Mouse (Mus musculus): Measurements from ENCODE around the gene Iffo2. TPM values are rescaled to one million over a fixed set of nuclear protein-coding genes. Genes with fewer than 3 reads are reported as not detected.

The Iffo2 gene
- polyA plus RNA-seq, 1 experiment from 2014 or later: 1.2 TPM

- no peak for ATAC-seq
- H3K4me2 ChIP-seq (ENCODE audit: low read depth, low read length): no peak overlapping the region
- no peak overlapping the region for H3K9ac ChIP-seq (replicated peaks)
- H3K4me3 ChIP-seq (ENCODE audit: low read depth, low read length): no peak overlapping the region
- no peak overlapping the region for H3K27ac ChIP-seq (ENCODE audit: low read depth)
- TF ChIP-seq EP300 (IDR thresholded peaks at IDR 0.05; ENCODE audit: low read depth) (no peak), CTCF (IDR thresholded peaks at IDR 0.05; ENCODE audit: low read depth) (0 out of 2 replicates have a peak, but pooled peaks have one; percentile 16)
- H3K4me1 ChIP-seq (ENCODE audit: insufficient read depth): no peaks in the 10 kb centered on the region
- no peaks in the 10 kb centered on the region for H3K27me3 ChIP-seq (ENCODE audit: insufficient read depth, low read length)
- no peaks in the 10 kb centered on the region for H3K36me3 ChIP-seq (replicated peaks; ENCODE audit: insufficient read depth, low read length)
- peaks cover 7% of the 10 kb centered on the region for H3K9me3 ChIP-seq (ENCODE audit: low read length)
- 71% methylated on average over 6 of the region's 6 CpGs for WGBS (ENCODE audit: insufficient replicate concordance)
- DNase-seq: no peak
Observed at GRCm38 (mm10) chr4:139501702-139502101, 28.6 kb upstream of the Iffo2 start.

- no peak for ATAC-seq
- Histone ChIP-seq H3K4me1 (ENCODE audit: insufficient read depth) (no peaks in the 10 kb centered on the region), H3K4me2 (ENCODE audit: low read depth, low read length) (no peak overlapping the region), H3K27ac (ENCODE audit: low read depth) (no peak overlapping the region), H3K36me3 (replicated peaks; ENCODE audit: insufficient read depth, low read length) (no peaks in the 10 kb centered on the region), H3K9me3 (ENCODE audit: low read length) (peaks cover 7% of the 10 kb centered on the region), H3K4me3 (ENCODE audit: low read depth, low read length) (no peak overlapping the region), H3K9ac (replicated peaks) (no peak overlapping the region), H3K27me3 (ENCODE audit: insufficient read depth, low read length) (no peaks in the 10 kb centered on the region)
- no peak for TF ChIP-seq CTCF (IDR thresholded peaks at IDR 0.05; ENCODE audit: low read depth)
- no peak for TF ChIP-seq EP300 (IDR thresholded peaks at IDR 0.05; ENCODE audit: low read depth)
- no peak for DNase-seq
- WGBS (ENCODE audit: insufficient replicate concordance): 69% methylated on average over 8 of the region's 8 CpGs
Observed at GRCm38 (mm10) chr4:139503919-139504318, 26.4 kb upstream of the Iffo2 start.

GRCm38 (mm10) chr4:139505716-139506115 lies 24.6 kb upstream of the Iffo2 start:
- peaks cover 7% of the 10 kb centered on the region for H3K9me3 ChIP-seq (ENCODE audit: low read length)
- H3K27ac ChIP-seq (ENCODE audit: low read depth): no peak overlapping the region
- TF ChIP-seq EP300 (IDR thresholded peaks at IDR 0.05; ENCODE audit: low read depth) (no peak), CTCF (IDR thresholded peaks at IDR 0.05; ENCODE audit: low read depth) (no peak)
- ATAC-seq (no peak), DNase-seq (no peak)
- no peaks in the 10 kb centered on the region for H3K27me3 ChIP-seq (ENCODE audit: insufficient read depth, low read length)
- H3K36me3 ChIP-seq (replicated peaks; ENCODE audit: insufficient read depth, low read length): no peaks in the 10 kb centered on the region
- H3K4me1 ChIP-seq (ENCODE audit: insufficient read depth): no peaks in the 10 kb centered on the region
- H3K4me2 ChIP-seq (ENCODE audit: low read depth, low read length): no peak overlapping the region
- H3K4me3 ChIP-seq (ENCODE audit: low read depth, low read length): no peak overlapping the region
- H3K9ac ChIP-seq (replicated peaks): no peak overlapping the region
- 74% methylated on average over 4 of the region's 4 CpGs for WGBS (ENCODE audit: insufficient replicate concordance)

- H3K27ac ChIP-seq (ENCODE audit: low read depth): no peak overlapping the region
- H3K4me3 ChIP-seq (ENCODE audit: low read depth, low read length): no peak overlapping the region
- H3K27me3 ChIP-seq (ENCODE audit: insufficient read depth, low read length): no peaks in the 10 kb centered on the region
- peaks cover 7% of the 10 kb centered on the region for H3K9me3 ChIP-seq (ENCODE audit: low read length)
- H3K4me1 ChIP-seq (ENCODE audit: insufficient read depth): peaks cover 1% of the 10 kb centered on the region; the same call in 1 of the 2 replicates
- no peak overlapping the region for H3K9ac ChIP-seq (replicated peaks)
- no peak for TF ChIP-seq CTCF (IDR thresholded peaks at IDR 0.05; ENCODE audit: low read depth)
- TF ChIP-seq EP300 (IDR thresholded peaks at IDR 0.05; ENCODE audit: low read depth): no peak
- DNase-seq: no peak
- no peak for ATAC-seq
- 77% methylated on average over 11 of the region's 11 CpGs for WGBS (ENCODE audit: insufficient replicate concordance)
- H3K4me2 ChIP-seq (ENCODE audit: low read depth, low read length): no peak overlapping the region
- no peaks in the 10 kb centered on the region for H3K36me3 ChIP-seq (replicated peaks; ENCODE audit: insufficient read depth, low read length)
Observed at GRCm38 (mm10) chr4:139506727-139507126, 23.6 kb upstream of the Iffo2 start.

- Histone ChIP-seq H3K4me3 (ENCODE audit: low read depth, low read length) (no peak overlapping the region), H3K27me3 (ENCODE audit: insufficient read depth, low read length) (no peaks in the 10 kb centered on the region), H3K9ac (replicated peaks) (no peak overlapping the region), H3K4me1 (ENCODE audit: insufficient read depth) (peaks cover 3% of the 10 kb centered on the region; the same call in 1 of the 2 replicates), H3K9me3 (ENCODE audit: low read length) (peaks cover 7% of the 10 kb centered on the region), H3K36me3 (replicated peaks; ENCODE audit: insufficient read depth, low read length) (no peaks in the 10 kb centered on the region), H3K4me2 (ENCODE audit: low read depth, low read length) (no peak overlapping the region), H3K27ac (ENCODE audit: low read depth) (no peak overlapping the region)
- TF ChIP-seq CTCF (IDR thresholded peaks at IDR 0.05; ENCODE audit: low read depth) (no peak), EP300 (IDR thresholded peaks at IDR 0.05; ENCODE audit: low read depth) (no peak)
- no peak for DNase-seq
- no peak for ATAC-seq
- WGBS (ENCODE audit: insufficient replicate concordance): 85% methylated on average over 2 of the region's 2 CpGs
Observed at GRCm38 (mm10) chr4:139509069-139509468, 21.3 kb upstream of the Iffo2 start.

- WGBS (ENCODE audit: insufficient replicate concordance): 62% methylated on average over 2 of the region's 2 CpGs
Observed at GRCm38 (mm10) chr4:139511557-139511956, 18.8 kb upstream of the Iffo2 start.

More at GRCm38 (mm10) chr4:139511557-139511956, 18.8 kb upstream of the Iffo2 start:
- no peak overlapping the region for H3K4me2 ChIP-seq (ENCODE audit: low read depth, low read length)
- H3K27ac ChIP-seq (ENCODE audit: low read depth): no peak overlapping the region
- H3K4me3 ChIP-seq (ENCODE audit: low read depth, low read length): no peak overlapping the region
- TF ChIP-seq CTCF (IDR thresholded peaks at IDR 0.05; ENCODE audit: low read depth) (no peak), EP300 (IDR thresholded peaks at IDR 0.05; ENCODE audit: low read depth) (no peak)
- H3K9me3 ChIP-seq (ENCODE audit: low read length): no peaks in the 10 kb centered on the region
- H3K27me3 ChIP-seq (ENCODE audit: insufficient read depth, low read length): no peaks in the 10 kb centered on the region
- peaks cover 3% of the 10 kb centered on the region; the same call in 1 of the 2 replicates for H3K4me1 ChIP-seq (ENCODE audit: insufficient read depth)
- H3K36me3 ChIP-seq (replicated peaks; ENCODE audit: insufficient read depth, low read length): no peaks in the 10 kb centered on the region
- ATAC-seq: peak; percentile 65; the same call in 1 of the 2 replicates
- DNase-seq: no peak
- no peak overlapping the region for H3K9ac ChIP-seq (replicated peaks)
